ENCODE assay signal across 22 mouse cellular contexts in genomic region chr14:87467586-87467985, GRCm38 (mm10). TPM values are rescaled to one million over a fixed set of nuclear protein-coding genes. Genes with fewer than 3 reads are reported as not detected.
A peak's percentile ranks its signal among the peaks of the same experiment; 100 is the strongest.
DNase-seq lines count a peak whose midpoint lies in the region; ATAC-seq and TF ChIP-seq lines count a peak whose summit lies in the region.
"Had no signal": no experiment of that assay in that cellular context is flagged by ENCODE, and none has a peak within 500 bp of the region (broad histone marks: within the 10 kb centered on the region; RNA-seq: fewer than 3 reads in every experiment).

No protein-coding gene starts in this region.

- no peak overlapping the region for H3K4me3 ChIP-seq in forebrain, embryonic 16.5 days (replicated peaks; ENCODE audit: low read length)
- H3K4me3 ChIP-seq in forebrain, embryonic 10.5 days, result no peak overlapping the region
- no peak overlapping the region for H3K4me3 ChIP-seq in kidney, embryonic 15.5 days (replicated peaks)
- no peak overlapping the region for H3K4me3 ChIP-seq in midbrain, embryonic 14.5 days (replicated peaks; ENCODE audit: low read depth, low read length)
- no peak overlapping the region for H3K4me3 ChIP-seq in midbrain, postnatal 0 days (ENCODE audit: low read depth, low read length)
- H3K4me3 ChIP-seq: embryonic facial prominence, embryonic 12.5 days; limb, embryonic 15.5 days; liver, embryonic 15.5 days had no signal

- DNase-seq in forebrain, embryonic 10.5 days (ENCODE audit: extremely low spot score, low spot score), result no peak
- no peak for DNase-seq in kidney, adult 9 months
- DNase-seq in midbrain, embryonic 14.5 days, result peak; percentile 20
- DNase-seq in midbrain, postnatal 0 days (ENCODE audit: low spot score), result no peak
- DNase-seq in brain, adult 2 months (ENCODE audit: low read depth, low spot score), result peak; percentile 49
- no peak for DNase-seq in right cerebral cortex, adult 18-20 months
- DNase-seq: adrenal gland, adult 8-10 months; B cell, adult 2 months; cerebellum, adult 9-11 months; heart, postnatal 10 days; kidney, adult 11 months; layer of hippocampus, postnatal 36 days; right cerebral cortex, postnatal 14 days; spleen, adult 18-20 months; thymus, postnatal 36 days had no signal

- no peak overlapping the region for H3K4me2 ChIP-seq in forebrain, embryonic 16.5 days (ENCODE audit: low read length)
- no peak overlapping the region for H3K4me2 ChIP-seq in kidney, embryonic 15.5 days
- no peak overlapping the region for H3K4me2 ChIP-seq in midbrain, embryonic 14.5 days (ENCODE audit: low read length)
- no peak overlapping the region for H3K4me2 ChIP-seq in midbrain, postnatal 0 days (ENCODE audit: low read depth, low read length, poor library complexity, severe bottlenecking)
- H3K4me2 ChIP-seq: embryonic facial prominence, embryonic 12.5 days; heart, embryonic 11.5 days; limb, embryonic 15.5 days; liver, embryonic 15.5 days had no signal

- H3K36me3 ChIP-seq in forebrain, embryonic 16.5 days (ENCODE audit: control insufficient read depth, insufficient read depth), result no peaks in the 10 kb centered on the region
- peaks cover 8% of the 10 kb centered on the region; the same call in 1 of the 2 replicates for H3K36me3 ChIP-seq in forebrain, embryonic 10.5 days (replicated peaks)
- H3K36me3 ChIP-seq in kidney, embryonic 15.5 days, result peaks cover 6% of the 10 kb centered on the region
- H3K36me3 ChIP-seq in midbrain, embryonic 14.5 days (ENCODE audit: control insufficient read depth, insufficient read depth, low read length), result 0 out of 2 replicates have a peak, but pooled peaks cover 2% of the 10 kb centered on the region
- H3K36me3 ChIP-seq in midbrain, postnatal 0 days (ENCODE audit: insufficient read depth, low read length), result no peaks in the 10 kb centered on the region
- H3K36me3 ChIP-seq: liver, embryonic 15.5 days had no signal

- no peak for TF ChIP-seq CTCF in midbrain, postnatal 0 days (IDR thresholded peaks at IDR 0.05)

- no peaks in the 10 kb centered on the region; the same call in 1 of the 2 replicates for H3K4me1 ChIP-seq in forebrain, embryonic 16.5 days (replicated peaks; ENCODE audit: control insufficient read depth, insufficient read depth, low read length)
- H3K4me1 ChIP-seq in forebrain, embryonic 10.5 days, result peaks cover 3% of the 10 kb centered on the region
- H3K4me1 ChIP-seq in kidney, embryonic 15.5 days, result peaks cover 3% of the 10 kb centered on the region; the same call in 1 of the 2 replicates
- peaks cover 3% of the 10 kb centered on the region; the same call in 1 of the 2 replicates for H3K4me1 ChIP-seq in midbrain, embryonic 14.5 days (ENCODE audit: control insufficient read depth, insufficient read depth, low read length)
- H3K4me1 ChIP-seq in midbrain, postnatal 0 days (ENCODE audit: insufficient read depth, low read length), result no peaks in the 10 kb centered on the region; the same call in 1 of the 2 replicates
- H3K4me1 ChIP-seq: embryonic facial prominence, embryonic 12.5 days; liver, embryonic 15.5 days had no signal

- 76% methylated on average over 12 of the region's 12 CpGs for WGBS in forebrain, embryonic 16.5 days
- WGBS in forebrain, embryonic 10.5 days, result 91% methylated on average over 12 of the region's 12 CpGs
- 71% methylated on average over 12 of the region's 12 CpGs for whole genome bisulfite sequencing in kidney, embryonic 15.5 days
- 81% methylated on average over 12 of the region's 12 CpGs for WGBS in midbrain, embryonic 14.5 days
- WGBS in midbrain, postnatal 0 days, result 87% methylated on average over 12 of the region's 12 CpGs

- H3K27ac ChIP-seq in forebrain, embryonic 16.5 days (ENCODE audit: low read length), result no peak overlapping the region
- no peak overlapping the region for H3K27ac ChIP-seq in forebrain, embryonic 10.5 days
- H3K27ac ChIP-seq in kidney, embryonic 15.5 days, result no peak overlapping the region
- no peak overlapping the region for H3K27ac ChIP-seq in midbrain, embryonic 14.5 days (replicated peaks; ENCODE audit: low read depth, low read length)
- H3K27ac ChIP-seq in midbrain, postnatal 0 days (ENCODE audit: low read depth, low read length), result no peak overlapping the region
- H3K27ac ChIP-seq: embryonic facial prominence, embryonic 12.5 days; limb, embryonic 15.5 days; liver, embryonic 15.5 days; macrophage had no signal

- no peaks in the 10 kb centered on the region for H3K27me3 ChIP-seq in forebrain, embryonic 16.5 days (replicated peaks; ENCODE audit: control insufficient read depth, insufficient read depth, low read length)
- no peaks in the 10 kb centered on the region for H3K27me3 ChIP-seq in forebrain, embryonic 10.5 days (ENCODE audit: poor library complexity, severe bottlenecking)
- H3K27me3 ChIP-seq in kidney, embryonic 15.5 days, result no peaks in the 10 kb centered on the region
- H3K27me3 ChIP-seq in midbrain, embryonic 14.5 days (ENCODE audit: control insufficient read depth, insufficient read depth, low read length), result no peaks in the 10 kb centered on the region
- H3K27me3 ChIP-seq in midbrain, postnatal 0 days (ENCODE audit: insufficient read depth, low read length), result no peaks in the 10 kb centered on the region
- H3K27me3 ChIP-seq: embryonic facial prominence, embryonic 12.5 days; limb, embryonic 15.5 days; liver, embryonic 15.5 days had no signal

- H3K9ac ChIP-seq in forebrain, embryonic 16.5 days (replicated peaks; ENCODE audit: low read depth, low read length), result no peak overlapping the region
- H3K9ac ChIP-seq in kidney, embryonic 15.5 days, result no peak overlapping the region
- H3K9ac ChIP-seq in midbrain, embryonic 14.5 days (replicated peaks; ENCODE audit: low read length), result no peak overlapping the region
- no peak overlapping the region for H3K9ac ChIP-seq in midbrain, postnatal 0 days (replicated peaks; ENCODE audit: low read length, poor library complexity, severe bottlenecking)
- H3K9ac ChIP-seq: embryonic facial prominence, embryonic 12.5 days; limb, embryonic 15.5 days; liver, embryonic 15.5 days had no signal

- no peaks in the 10 kb centered on the region for H3K9me3 ChIP-seq in forebrain, embryonic 16.5 days (ENCODE audit: control insufficient read depth, low read length)
- H3K9me3 ChIP-seq in forebrain, embryonic 10.5 days, result no peaks in the 10 kb centered on the region
- H3K9me3 ChIP-seq in kidney, embryonic 15.5 days (replicated peaks), result no peaks in the 10 kb centered on the region
- no peaks in the 10 kb centered on the region for H3K9me3 ChIP-seq in midbrain, embryonic 14.5 days (ENCODE audit: control insufficient read depth, low read length)
- H3K9me3 ChIP-seq in midbrain, postnatal 0 days (ENCODE audit: low read length), result no peaks in the 10 kb centered on the region
- H3K9me3 ChIP-seq: embryonic facial prominence, embryonic 12.5 days; limb, embryonic 15.5 days; liver, embryonic 15.5 days had no signal

- ATAC-seq in forebrain, embryonic 16.5 days, result 0 out of 2 replicates have a peak, but pooled peaks have one; percentile 18
- peak; percentile 49; the same call in 1 of the 2 replicates for ATAC-seq in kidney, embryonic 15.5 days (replicated peaks; ENCODE audit: low FRiP score)
- no peak for ATAC-seq in midbrain, embryonic 14.5 days (ENCODE audit: low FRiP score, low TSS enrichment)
- no peak for ATAC-seq in midbrain, postnatal 0 days (ENCODE audit: low FRiP score)

RNA-seq across cellular contexts. Expression of gene Tdrd3, which starts 51.1 kb away (rescaled TPM):
- polyA plus RNA-seq in forebrain, embryonic 16.5 days (2015; fragmentation: Nextera tagmentation; extraction: Ambion mirVana), result 60.5 and 68.4 TPM in 2 replicates
- 31.2 and 31.6 TPM in 2 replicates for polyA plus RNA-seq in forebrain, embryonic 10.5 days (2016; fragmentation: Nextera tagmentation; extraction: Ambion mirVana)
- polyA plus RNA-seq in kidney, embryonic 15.5 days (2015; fragmentation: Nextera tagmentation; extraction: Ambion mirVana), result 26.9 and 27.9 TPM in 2 replicates
- 38.4 and 53.8 TPM in 2 replicates for polyA plus RNA-seq in midbrain, embryonic 14.5 days (2014; fragmentation: Nextera tagmentation; extraction: Ambion mirVana)
- total RNA-seq in midbrain, postnatal 0 days (2014; rRNA removed), result 25.7 and 29.3 TPM in 2 replicates
- polyA plus RNA-seq in midbrain, postnatal 0 days (2015; fragmentation: Nextera tagmentation; extraction: Ambion mirVana), result 29.2 and 31.1 TPM in 2 replicates

Comparison
In these comparisons a context has a peak if more than half of its experiments do, and no peak if none do; other contexts are left out.
1. DNase-seq: peak in midbrain, embryonic 14.5 days (single experiment) and brain, adult 2 months (single experiment); none in forebrain, embryonic 10.5 days (single experiment), kidney, adult 9 months (single experiment), midbrain, postnatal 0 days (single experiment) and right cerebral cortex, adult 18-20 months (single experiment).
2. ATAC-seq: peak in forebrain, embryonic 16.5 days (single experiment) and kidney, embryonic 15.5 days (single experiment); none in midbrain, embryonic 14.5 days (single experiment) and midbrain, postnatal 0 days (single experiment).